Mouse (Mus musculus) liver, adult 2 months (tissue): ENCODE results near the gene Kcnn4. TPM values are rescaled to one million over a fixed set of nuclear protein-coding genes. Genes with fewer than 3 reads are reported as not detected.

Experiments used
- DNase-seq: peaks from one replicate; pipeline ENCODE4 v3.0.0-alpha.2; 2011; ENCODE audit warnings: low read depth, low spot score; ENCODE audit errors: extremely low read depth
- H3K27ac ChIP-seq: fragments of 200-500 bp; replicated peaks from 2 replicates; pipeline ENCODE4 v1.5.1; 2012; ENCODE audit warnings: low read depth, mild to moderate bottlenecking, control low read depth, inconsistent platforms, low read length; ENCODE audit not compliant: insufficient read depth
- H3K27me3 ChIP-seq: fragments of 200-500 bp; 2 replicates; pipeline ENCODE4 v1.6.1; 2012; ENCODE audit warnings: mild to moderate bottlenecking, moderate library complexity, low read length, inconsistent platforms; ENCODE audit not compliant: control insufficient read depth, insufficient read depth
- H3K36me3 ChIP-seq: fragments of 200-500 bp; 2 replicates; pipeline ENCODE4 v1.6.1; 2012; ENCODE audit warnings: low read length, inconsistent platforms; ENCODE audit not compliant: control insufficient read depth, insufficient read depth
- H3K4me1 ChIP-seq: fragments of 200-500 bp; 2 replicates; pipeline ENCODE4 v1.6.1; 2011; ENCODE audit warnings: low read length; ENCODE audit not compliant: control insufficient read depth, insufficient read depth
- H3K4me3 ChIP-seq: fragments of 200-500 bp; 2 replicates; pipeline ENCODE4 v1.5.1; 2011; ENCODE audit warnings: low read depth, mild to moderate bottlenecking, control low read depth, low read length, moderate library complexity; ENCODE audit not compliant: insufficient read depth
- H3K79me2 ChIP-seq: fragments of 200-500 bp; 2 replicates; pipeline ENCODE4 v1.6.1; 2012; ENCODE audit warnings: inconsistent platforms, mild to moderate bottlenecking, low read length, moderate library complexity; ENCODE audit not compliant: control insufficient read depth, insufficient read depth
- H3K9ac ChIP-seq: fragments of 200-500 bp; 2 replicates; pipeline ENCODE4 v1.6.1; 2012; ENCODE audit warnings: low read depth, mild to moderate bottlenecking, control low read depth, inconsistent platforms, low read length
- CTCF ChIP-seq: fragments of 200-500 bp; IDR thresholded peaks from 2 replicates; pipeline ENCODE4 v1.5.1; 2011; ENCODE audit warnings: low read depth, low read length, control low read depth
- POLR2A ChIP-seq: fragments of 200-500 bp; IDR thresholded peaks from 2 replicates; pipeline ENCODE4 v1.6.1; 2011; ENCODE audit warnings: low read length, control low read depth; ENCODE audit not compliant: insufficient read depth; ENCODE audit errors: extremely low read depth
- WGBS: fragments of 180-500 bp; shearing (Covaris S2); methylation state at CpG from one replicate; pipeline ENCODE4 v1.1.7; 2018; 5-methylcytosine and 5-hydroxymethylcytosine counted together
- polyA plus RNA-seq: library from polyadenylated mRNA; depleted of rRNA; stranded (reverse); fragments of >200 nt; gene quantifications from 2 replicates; pipeline ENCODE4 v1.2.3, GENCODE M21; 2012
- total RNA-seq: library from RNA; depleted of rRNA; stranded (reverse); fragments of >200 nt; gene quantifications from 2 replicates; pipeline ENCODE4 v1.2.3, GENCODE M21; 2014

Kcnn4 gene
- total and polyA plus RNA-seq, 2 experiments = 0.66 to 0.83 TPM

DNA sequence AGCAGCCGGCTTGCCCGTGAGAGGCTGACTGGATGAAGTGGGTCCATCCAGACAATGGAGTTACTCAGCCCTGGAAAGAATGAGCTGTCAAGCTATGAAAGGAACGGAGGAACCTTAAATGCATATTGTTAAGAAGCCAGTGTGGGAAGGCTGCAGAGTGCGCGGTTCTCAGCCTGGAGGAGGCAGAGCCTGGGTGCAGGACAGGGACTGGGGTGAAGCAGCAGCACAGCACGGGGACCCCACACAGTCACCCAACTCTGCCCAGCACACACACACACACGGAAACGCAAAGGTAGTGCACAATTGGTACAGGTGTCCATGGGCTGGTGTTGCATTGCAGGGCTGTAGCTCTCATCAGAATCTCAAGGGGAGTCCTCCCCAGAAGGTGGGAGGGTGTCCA, 49.5 kb downstream of the Kcnn4 start:
- WGBS = 95% methylated on average over 8 of the region's 8 CpGs
- H3K36me3 ChIP-seq = no peaks in the 10 kb centered on the region; the same call in 1 of the 2 replicates
- H3K27ac ChIP-seq = no peak overlapping the region
- no peak for DNase-seq
- no peaks in the 10 kb centered on the region for H3K4me1 ChIP-seq
- H3K79me2 ChIP-seq = no peaks in the 10 kb centered on the region
- no peaks in the 10 kb centered on the region for H3K27me3 ChIP-seq
- H3K4me3 ChIP-seq = no peak overlapping the region
- no peak overlapping the region for H3K9ac ChIP-seq
- TF ChIP-seq POLR2A (no peak), CTCF (no peak)

DNA sequence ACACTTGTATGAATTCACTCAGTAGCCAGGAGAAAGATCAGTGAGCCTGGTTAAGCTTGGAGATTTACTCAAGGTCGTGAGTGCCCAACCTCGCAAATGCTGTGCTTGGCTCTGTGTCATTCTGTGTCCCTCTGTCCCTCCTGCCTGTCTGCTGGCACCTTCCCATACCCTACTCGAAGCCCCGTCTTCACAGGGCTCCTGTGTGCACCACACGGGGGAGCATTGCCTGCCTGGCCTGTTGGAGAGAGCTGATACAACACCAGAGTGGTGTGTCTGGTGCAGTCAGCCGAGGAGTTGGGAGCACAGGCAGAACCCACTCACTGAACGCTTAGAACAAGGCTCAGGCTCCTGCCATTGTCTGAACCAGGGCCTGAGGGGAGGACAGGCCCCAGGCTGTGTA, 51.6 kb downstream of the Kcnn4 start:
- no peaks in the 10 kb centered on the region for H3K27me3 ChIP-seq

DNA sequence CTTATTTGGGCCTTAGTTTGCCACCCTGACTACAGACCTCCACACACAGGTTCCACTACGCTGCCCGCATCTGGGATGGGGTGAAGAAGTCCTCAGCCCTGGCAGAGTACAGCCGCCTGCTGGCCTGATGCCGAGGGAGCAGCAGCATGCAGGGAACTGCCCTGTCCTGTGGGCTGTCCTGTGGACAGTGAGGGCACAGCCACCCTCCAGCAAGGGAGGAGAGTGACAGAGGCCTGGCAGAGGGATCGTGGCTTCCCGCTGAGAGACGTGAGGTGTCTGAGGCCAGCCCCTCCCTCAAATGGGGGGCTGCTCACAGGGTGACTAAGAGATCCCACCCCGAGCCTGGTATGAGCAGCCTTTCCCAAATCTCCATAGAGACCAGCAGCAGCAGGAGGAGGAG, 52.2 kb downstream of the Kcnn4 start:
- H3K9ac ChIP-seq = no peak overlapping the region
- no peak for DNase-seq
- H3K79me2 ChIP-seq = no peaks in the 10 kb centered on the region
- H3K27me3 ChIP-seq = no peaks in the 10 kb centered on the region
- WGBS = 91% methylated on average over 8 of the region's 8 CpGs
- H3K4me1 ChIP-seq = no peaks in the 10 kb centered on the region
- no peak overlapping the region for H3K4me3 ChIP-seq
- H3K36me3 ChIP-seq = no peaks in the 10 kb centered on the region; the same call in 1 of the 2 replicates
- H3K27ac ChIP-seq = no peak overlapping the region
- TF ChIP-seq POLR2A (no peak), CTCF (no peak)

More for the DNA sequence above, 51.6 kb downstream of the Kcnn4 start:
- WGBS = 89% methylated on average over 7 of the region's 7 CpGs
- H3K9ac ChIP-seq = no peak overlapping the region
- no peaks in the 10 kb centered on the region; the same call in 1 of the 2 replicates for H3K36me3 ChIP-seq
- no peak overlapping the region for H3K27ac ChIP-seq
- H3K4me3 ChIP-seq = no peak overlapping the region
- no peaks in the 10 kb centered on the region for H3K79me2 ChIP-seq
- H3K4me1 ChIP-seq = no peaks in the 10 kb centered on the region
- no peak for DNase-seq
- TF ChIP-seq POLR2A (no peak), CTCF (no peak)

DNA sequence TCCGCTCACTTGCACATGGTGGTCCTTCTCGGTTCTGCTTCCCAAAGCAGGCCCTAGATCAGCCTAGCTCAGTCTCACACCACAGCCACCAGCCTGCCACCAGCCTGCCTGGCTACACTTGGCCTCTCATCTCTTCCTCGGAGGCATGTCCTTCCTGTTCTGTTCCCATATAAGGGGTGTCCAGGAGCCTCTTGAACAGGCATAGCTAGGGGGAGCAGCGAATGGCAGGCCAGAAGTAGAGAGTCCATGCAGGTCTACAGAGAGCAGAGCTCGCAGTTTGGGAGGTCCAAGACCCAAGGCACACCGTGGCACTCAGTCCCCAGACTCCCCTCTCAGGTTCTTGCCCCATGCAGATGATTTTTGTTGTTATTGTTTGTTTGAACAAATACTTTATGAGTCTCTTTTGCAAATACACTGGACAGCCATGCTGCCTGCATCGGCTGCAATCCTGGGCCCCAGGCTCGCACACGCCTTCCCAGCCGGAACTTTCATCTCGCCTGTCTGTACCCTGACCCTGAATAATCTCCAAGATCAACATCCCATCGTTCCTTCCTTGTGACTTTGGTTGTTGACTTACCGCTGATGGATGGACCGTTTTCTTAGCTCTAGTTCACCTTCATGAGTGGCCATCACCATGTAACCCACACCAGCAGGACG, 53.2 kb downstream of the Kcnn4 start:
- no peak overlapping the region for H3K9ac ChIP-seq
- no peak overlapping the region for H3K27ac ChIP-seq
- H3K4me1 ChIP-seq = no peaks in the 10 kb centered on the region
- no peaks in the 10 kb centered on the region for H3K27me3 ChIP-seq
- H3K4me3 ChIP-seq = no peak overlapping the region
- TF ChIP-seq CTCF (no peak), POLR2A (no peak)
- H3K36me3 ChIP-seq = no peaks in the 10 kb centered on the region; the same call in 1 of the 2 replicates
- WGBS = 73% methylated on average over 15 of the region's 15 CpGs
- H3K79me2 ChIP-seq = no peaks in the 10 kb centered on the region
- no peak for DNase-seq

DNA sequence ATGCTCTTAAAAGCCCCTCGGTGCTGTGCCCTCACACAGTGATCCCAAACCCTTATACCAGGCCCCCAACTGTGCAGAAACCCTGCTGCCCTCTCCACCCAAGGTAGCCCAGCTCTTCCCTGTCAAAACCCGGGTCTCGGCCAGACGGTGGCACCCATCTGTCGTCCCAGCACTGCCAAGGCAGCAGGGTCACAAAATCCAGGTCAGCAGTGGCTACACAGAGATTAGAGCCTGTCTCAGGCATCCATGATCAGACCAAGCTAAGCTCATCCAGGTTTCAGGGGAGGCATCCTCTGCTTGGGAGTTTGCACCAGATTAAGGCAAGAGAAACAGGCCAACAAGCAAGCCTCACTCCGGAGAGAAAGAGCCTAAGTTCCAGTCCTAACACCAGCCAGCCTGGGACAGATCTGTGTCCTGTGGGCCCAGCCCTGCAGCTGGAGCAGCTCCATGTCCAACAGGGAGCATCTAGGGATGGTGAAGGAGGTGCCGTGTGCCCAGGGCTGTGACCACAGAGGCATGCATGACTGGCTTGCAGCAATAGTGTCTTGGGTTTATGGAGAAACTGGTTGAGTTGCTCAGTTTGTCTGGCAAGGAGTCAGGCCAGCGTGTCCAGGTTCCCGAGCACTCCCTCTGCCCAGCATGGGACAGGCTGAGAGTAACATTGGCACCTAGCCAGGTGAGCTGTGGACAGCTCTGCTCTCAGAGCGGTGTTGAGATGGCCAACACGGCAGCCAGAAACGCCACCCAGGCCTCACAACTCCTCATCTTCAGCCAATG, 54.1 kb downstream of the Kcnn4 start:
- Histone ChIP-seq H3K4me1 (no peaks in the 10 kb centered on the region), H3K36me3 (no peaks in the 10 kb centered on the region; the same call in 1 of the 2 replicates), H3K79me2 (no peaks in the 10 kb centered on the region), H3K27ac (no peak overlapping the region), H3K27me3 (no peaks in the 10 kb centered on the region), H3K9ac (no peak overlapping the region), H3K4me3 (no peak overlapping the region)
- WGBS = 72% methylated on average over 12 of the region's 12 CpGs
- DNase-seq = peak; percentile 6
- TF ChIP-seq CTCF (no peak), POLR2A (no peak)

DNA sequence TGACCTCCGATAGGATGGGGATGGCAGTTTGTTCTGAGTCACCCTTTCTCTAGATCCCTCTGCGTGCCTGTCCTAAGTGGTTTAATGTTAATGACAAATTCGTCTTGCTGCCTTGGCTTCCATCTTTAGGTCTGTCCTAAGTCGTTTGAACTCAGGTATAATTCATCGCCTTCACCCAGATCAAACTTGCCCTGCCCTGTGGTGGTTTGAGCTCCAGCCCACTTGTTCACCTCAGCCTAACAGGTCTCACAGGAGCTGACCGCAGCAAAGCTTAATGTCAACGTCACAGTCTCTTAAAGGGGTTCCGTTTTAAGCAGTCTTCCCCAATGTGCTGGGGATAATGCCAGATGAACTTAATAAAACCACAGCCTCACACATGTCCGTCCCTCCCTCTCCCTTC, 55.9 kb downstream of the Kcnn4 start:
- Histone ChIP-seq H3K27me3 (no peaks in the 10 kb centered on the region), H3K9ac (no peak overlapping the region), H3K79me2 (no peaks in the 10 kb centered on the region), H3K36me3 (no peaks in the 10 kb centered on the region; the same call in 1 of the 2 replicates), H3K4me1 (no peaks in the 10 kb centered on the region), H3K4me3 (no peak overlapping the region), H3K27ac (no peak overlapping the region)
- TF ChIP-seq POLR2A (no peak), CTCF (no peak)
- no peak for DNase-seq
- 81% methylated on average over 9 of the region's 9 CpGs for WGBS
